Mouse (Mus musculus) kidney, adult 18-20 months (tissue): ENCODE results near the gene Bglap3.
A peak's percentile ranks its signal among the peaks of the same experiment; 100 is the strongest.

Experiments
- DNase-seq: peaks from one replicate; pipeline ENCODE4 v3.0.0; 2021

The Bglap3 gene

DNA sequence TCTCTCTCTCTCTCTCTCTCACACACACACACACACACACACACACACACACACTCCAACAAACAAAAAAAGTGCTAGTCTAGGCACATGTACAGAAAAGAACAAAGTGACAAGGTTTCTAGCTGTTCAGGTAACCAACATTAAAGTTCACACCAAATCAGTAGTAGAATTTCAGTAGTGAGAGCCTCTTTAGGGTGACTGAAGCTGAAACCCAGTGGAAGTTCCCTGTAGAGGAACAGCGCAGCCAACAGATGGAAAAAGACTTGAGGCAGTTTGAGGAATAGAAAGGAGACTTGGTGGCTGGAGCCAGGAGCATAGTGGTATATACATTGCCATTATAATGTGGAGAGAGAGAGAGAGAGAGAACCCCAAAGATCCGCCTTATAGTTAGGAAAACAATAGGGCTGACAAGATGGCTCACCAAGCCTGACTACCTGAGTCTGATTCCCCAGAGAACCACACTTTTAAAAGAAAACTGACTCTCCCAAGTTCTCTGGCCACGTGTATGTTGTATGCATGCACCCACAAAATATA, 37.6 kb downstream of the Bglap3 start:
- DNase-seq, result no peak

GRCm38 (mm10) chr3:88334029-88334658, 38.4 kb downstream of the Bglap3 start:
- DNase-seq, result peak; percentile 29

GRCm38 (mm10) chr3:88331282-88331681, 41.3 kb downstream of the Bglap3 start:
- peak; percentile 43 for DNase-seq

GRCm38 (mm10) chr3:88328956-88329355, 43.6 kb downstream of the Bglap3 start:
- DNase-seq, result no peak

- peak; percentile 80 for DNase-seq
These were observed 47.6 kb downstream of the Bglap3 start, which contains the start of gene Glmp for GRCm38 (mm10) chr3:88324951-88325405. Gene Glmp, plus strand, starts transcription at chr3:88325023.
